Mouse (Mus musculus) liver, postnatal 0 days (tissue): ENCODE results near the gene Ifngr1. TPM values are rescaled to one million over a fixed set of nuclear protein-coding genes. Genes with fewer than 3 reads are reported as not detected.

Experiments
- ATAC-seq: fragments of 200-750 bp; cut with Nextera tagmentation; 2 replicates; pipeline ENCODE4 v1.8.0; 2017; ENCODE audit warnings: mild to moderate bottlenecking, moderate library complexity
- DNase-seq: peaks from one replicate; pipeline ENCODE4 v3.0.0-alpha.2; 2016
- H3K27ac ChIP-seq: fragments of 300-500 bp; sonication (generic); 2 replicates; pipeline ENCODE4 v1.5.1; 2014; ENCODE audit warnings: antibody characterized with exemption, moderate library complexity, mild to moderate bottlenecking, low read depth
- H3K27me3 ChIP-seq: fragments of 300-500 bp; sonication (generic); 2 replicates; pipeline ENCODE4 v1.6.1; 2014; ENCODE audit warnings: low read length, control low read depth, mixed read lengths; ENCODE audit not compliant: insufficient read depth
- H3K36me3 ChIP-seq: fragments of 300-500 bp; sonication (generic); replicated peaks from 2 replicates; pipeline ENCODE4 v1.6.1; 2014; ENCODE audit warnings: mild to moderate bottlenecking, control low read depth, low read length, moderate library complexity, mixed read lengths; ENCODE audit not compliant: insufficient read depth
- H3K4me1 ChIP-seq: fragments of 300-500 bp; sonication (generic); 2 replicates; pipeline ENCODE4 v1.6.1; 2014; ENCODE audit warnings: antibody characterized with exemption, mild to moderate bottlenecking, control low read depth; ENCODE audit not compliant: insufficient read depth
- H3K4me2 ChIP-seq: fragments of 300-500 bp; sonication (generic); 2 replicates; pipeline ENCODE4 v1.6.1; 2014; ENCODE audit warnings: low read depth, mild to moderate bottlenecking, low read length, moderate library complexity, mixed read lengths
- H3K4me3 ChIP-seq: fragments of 300-500 bp; sonication (generic); 2 replicates; pipeline ENCODE4 v1.5.1; 2014; ENCODE audit warnings: low read depth, low read length
- H3K9ac ChIP-seq: fragments of 300-500 bp; sonication (generic); replicated peaks from 2 replicates; pipeline ENCODE4 v1.6.1; 2014; ENCODE audit warnings: mild to moderate bottlenecking, moderate library complexity
- H3K9me3 ChIP-seq: fragments of 300-500 bp; sonication (generic); 2 replicates; pipeline ENCODE4 v1.6.1; 2016; ENCODE audit warnings: mild to moderate bottlenecking, control low read depth, low read length, mixed read lengths
- CTCF ChIP-seq: sonication (generic); IDR thresholded peaks from 2 replicates; pipeline ENCODE4 v1.5.1; 2016; ENCODE audit warnings: antibody characterized with exemption, low read depth
- EP300 ChIP-seq: IDR thresholded peaks from 2 replicates; pipeline ENCODE4 v1.6.1; 2016; ENCODE audit warnings: antibody characterized with exemption, low read depth, mild to moderate bottlenecking
- WGBS: fragments of 180-500 bp; shearing (Covaris S2); extraction: QIAGEN DNeasy Blood & Tissue Kit; methylation state at CpG from one replicate; pipeline ENCODE4 v1.1.7; 2014; ENCODE audit not compliant: insufficient replicate concordance; 5-methylcytosine and 5-hydroxymethylcytosine counted together
- polyA plus RNA-seq: library from polyadenylated mRNA; unstranded; fragments of >200 nt; fragmentation: Nextera tagmentation; extraction: Ambion mirVana; gene quantifications from 2 replicates; pipeline ENCODE4 v1.2.1, GENCODE M21; 2015

Ifngr1 gene
- polyA plus RNA-seq, 1 experiment from 2014 or later, result 68.9 TPM

DNA sequence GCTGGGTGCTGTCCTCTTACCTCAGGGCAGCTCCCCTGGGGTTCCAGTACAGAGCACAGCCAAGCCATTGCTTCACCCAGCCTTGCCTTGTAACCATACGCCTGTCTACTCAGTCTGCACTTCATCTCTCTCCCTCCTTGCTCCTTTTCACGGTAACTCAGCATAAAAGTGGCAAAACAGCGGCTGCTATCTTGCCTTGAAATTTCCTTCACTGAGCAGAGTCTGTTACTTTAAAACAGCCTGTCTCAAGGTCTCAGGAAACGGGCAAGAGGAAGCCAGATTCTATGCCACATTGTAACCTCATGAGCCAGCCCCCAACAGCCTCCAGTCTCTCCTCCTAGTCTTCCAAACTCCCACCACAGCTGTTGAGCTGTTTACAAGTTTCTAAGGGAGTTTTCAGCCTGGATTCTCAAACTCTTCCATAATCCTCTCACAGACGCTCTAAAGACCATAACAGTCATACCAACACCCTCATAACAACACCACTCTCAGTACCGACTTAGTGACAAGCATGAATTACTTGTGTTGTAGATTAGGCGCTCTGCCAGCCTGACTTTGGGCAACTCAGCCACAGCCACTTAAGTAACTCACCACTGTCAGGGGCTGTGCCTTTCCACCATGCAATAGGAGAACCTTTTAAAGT is 21.5 kb downstream of the Ifngr1 start:
- no peak for TF ChIP-seq CTCF
- TF ChIP-seq EP300, result no peak
- H3K4me3 ChIP-seq, result no peak overlapping the region
- ATAC-seq (peak; percentile 19; the same call in 1 of the 2 replicates), DNase-seq (no peak)
- H3K27ac ChIP-seq, result peak overlapping the region; percentile 70
- H3K36me3 ChIP-seq, result peaks cover 17% of the 10 kb centered on the region; the same call in 1 of the 2 replicates
- H3K27me3 ChIP-seq, result no peaks in the 10 kb centered on the region
- WGBS, result 37% methylated on average over 7 of the region's 7 CpGs
- H3K4me1 ChIP-seq, result peaks cover 7% of the 10 kb centered on the region
- no peak overlapping the region for H3K9ac ChIP-seq
- no peaks in the 10 kb centered on the region for H3K9me3 ChIP-seq
- 0 out of 2 replicates have a peak overlapping the region, but pooled peaks have one; percentile 23 for H3K4me2 ChIP-seq

DNA sequence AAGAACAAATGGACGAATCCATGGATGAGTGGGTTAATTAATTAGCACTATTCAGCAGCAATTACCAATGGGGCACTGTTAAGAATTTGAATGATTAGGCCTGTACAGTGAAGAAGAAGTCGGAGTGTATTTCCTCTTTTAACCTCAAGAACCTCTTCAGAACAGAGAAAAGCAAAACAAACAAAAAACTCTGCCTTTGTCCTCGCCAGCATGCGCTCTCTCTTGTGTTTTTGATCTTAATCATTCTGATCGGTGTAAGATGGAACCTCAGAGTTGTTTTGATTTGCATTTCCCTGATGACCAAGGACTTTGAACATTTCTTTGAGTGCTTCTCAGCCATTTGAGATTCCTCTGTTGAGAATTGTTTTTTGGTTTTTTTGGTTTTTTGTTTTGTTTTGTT is 28.0 kb downstream of the Ifngr1 start:
- Histone ChIP-seq H3K4me3 (no peak overlapping the region), H3K27ac (no peak overlapping the region), H3K9me3 (no peaks in the 10 kb centered on the region), H3K9ac (no peak overlapping the region), H3K27me3 (no peaks in the 10 kb centered on the region), H3K36me3 (no peaks in the 10 kb centered on the region), H3K4me2 (no peak overlapping the region), H3K4me1 (no peaks in the 10 kb centered on the region)
- DNase-seq (no peak), ATAC-seq (no peak)
- TF ChIP-seq EP300, result no peak
- no peak for TF ChIP-seq CTCF
- 57% methylated on average over 5 of the region's 5 CpGs for WGBS

DNA sequence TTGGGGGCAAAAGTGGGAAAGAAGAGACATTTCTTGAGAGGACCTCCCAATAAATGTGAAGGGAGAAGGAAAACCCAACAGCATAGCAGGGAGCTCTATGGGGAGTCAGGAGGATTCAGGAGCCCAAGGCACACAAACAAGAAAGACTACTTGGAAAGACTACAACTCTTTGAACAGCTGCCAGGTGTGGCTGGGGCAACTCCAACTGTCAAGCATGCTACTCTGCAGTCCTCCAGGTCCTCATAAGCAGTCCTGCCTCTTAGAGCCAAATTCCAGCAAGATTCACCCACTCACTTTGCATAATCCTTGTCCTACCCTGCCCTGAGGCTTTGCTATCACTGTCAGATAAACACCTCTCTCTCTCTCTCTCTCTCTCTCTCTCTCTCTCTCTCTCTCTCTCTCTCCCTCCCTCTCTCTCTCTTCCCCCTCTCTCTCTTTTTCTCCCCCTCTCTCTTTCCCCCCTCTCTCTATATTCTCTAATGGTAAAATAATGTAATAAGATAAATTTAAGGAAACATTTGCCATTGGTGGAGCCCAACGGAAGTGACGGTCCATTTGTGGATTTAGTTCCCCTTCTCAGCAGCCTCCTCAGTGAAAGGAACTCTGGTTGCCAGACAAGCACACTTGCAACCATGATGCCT is 29.8 kb downstream of the Ifngr1 start, which contains the start of gene Il22ra2:
Gene Il22ra2, plus strand, starts transcription at position 591 of the 641 bp plus-strand sequence.
- DNase-seq, result no peak
- 73% methylated on average over 2 of the region's 2 CpGs for whole genome bisulfite sequencing

DNA sequence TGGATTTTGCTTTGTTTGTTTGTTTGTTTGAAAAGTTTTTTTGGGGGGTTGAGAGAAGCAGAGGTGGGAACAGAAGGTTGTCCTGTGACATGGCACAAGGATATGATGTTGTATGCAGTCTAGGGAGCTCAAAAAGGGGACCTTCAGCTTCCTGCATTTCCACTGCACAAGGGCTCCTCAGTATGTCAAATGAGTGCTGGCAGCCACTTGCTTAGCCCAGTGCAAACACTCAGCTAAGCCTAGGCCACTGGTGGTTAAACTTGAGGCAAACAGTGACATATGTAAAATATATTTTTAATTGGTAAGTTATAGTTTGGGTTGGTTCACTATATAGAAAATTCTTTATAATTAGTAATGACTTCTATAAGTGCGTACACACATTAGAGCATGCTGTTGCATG is 32.9 kb downstream of the Ifngr1 start:
- TF ChIP-seq EP300 (no peak), CTCF (no peak)
- no peak for DNase-seq
- WGBS, result 82% methylated on average over 1 of the region's 1 CpGs

More for the DNA sequence above, 29.8 kb downstream of the Ifngr1 start, which contains the start of gene Il22ra2:
- TF ChIP-seq CTCF (no peak), EP300 (no peak)
- H3K4me2 ChIP-seq, result no peak within 1 kb of the TSS
- H3K27me3 ChIP-seq, result no peaks in the 10 kb centered on the region
- ATAC-seq, result no peak
- H3K4me1 ChIP-seq, result no peaks in the 10 kb centered on the region
- no peaks in the 10 kb centered on the region for H3K36me3 ChIP-seq
- H3K9me3 ChIP-seq, result no peaks in the 10 kb centered on the region
- H3K4me3 ChIP-seq, result no peak within 1 kb of the TSS
- no peak within 1 kb of the TSS for H3K27ac ChIP-seq
- H3K9ac ChIP-seq, result no peak within 1 kb of the TSS

DNA sequence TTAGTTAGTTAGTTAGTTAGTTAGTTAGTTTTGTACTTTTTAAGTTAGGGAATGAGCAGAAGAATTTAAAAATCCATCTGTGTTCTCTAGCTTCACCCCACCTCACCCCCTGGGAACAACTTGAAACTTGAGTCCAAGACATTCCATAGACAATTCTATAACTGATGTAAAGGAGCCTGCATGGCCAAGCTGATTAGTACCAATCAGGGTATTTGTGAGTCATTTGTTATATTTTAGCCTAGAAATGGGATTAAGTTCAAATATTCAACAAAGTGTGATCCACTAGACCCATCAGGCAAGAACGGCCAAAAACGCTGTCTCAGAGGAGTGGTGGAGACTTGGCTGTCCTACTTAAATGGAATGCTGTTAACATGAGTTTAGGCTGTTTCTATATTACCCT is 35.6 kb downstream of the Ifngr1 start:
- no peak overlapping the region for H3K9ac ChIP-seq
- DNase-seq, result no peak
- whole genome bisulfite sequencing, result 82% methylated on average over 2 of the region's 2 CpGs
- H3K27ac ChIP-seq, result no peak overlapping the region
- ATAC-seq, result no peak
- H3K4me3 ChIP-seq, result no peak overlapping the region
- H3K9me3 ChIP-seq, result no peaks in the 10 kb centered on the region
- TF ChIP-seq EP300, result no peak
- TF ChIP-seq CTCF, result no peak
- H3K27me3 ChIP-seq, result no peaks in the 10 kb centered on the region
- H3K4me1 ChIP-seq, result peaks cover 5% of the 10 kb centered on the region; the same call in 1 of the 2 replicates
- H3K4me2 ChIP-seq, result no peak overlapping the region
- H3K36me3 ChIP-seq, result no peaks in the 10 kb centered on the region

More for the DNA sequence above, 32.9 kb downstream of the Ifngr1 start:
- no peaks in the 10 kb centered on the region for H3K36me3 ChIP-seq
- no peak overlapping the region for H3K4me3 ChIP-seq
- no peak for ATAC-seq
- no peaks in the 10 kb centered on the region for H3K9me3 ChIP-seq
- no peak overlapping the region for H3K9ac ChIP-seq
- peaks cover 5% of the 10 kb centered on the region; the same call in 1 of the 2 replicates for H3K4me1 ChIP-seq
- no peak overlapping the region for H3K4me2 ChIP-seq
- H3K27me3 ChIP-seq, result no peaks in the 10 kb centered on the region
- H3K27ac ChIP-seq, result no peak overlapping the region

DNA sequence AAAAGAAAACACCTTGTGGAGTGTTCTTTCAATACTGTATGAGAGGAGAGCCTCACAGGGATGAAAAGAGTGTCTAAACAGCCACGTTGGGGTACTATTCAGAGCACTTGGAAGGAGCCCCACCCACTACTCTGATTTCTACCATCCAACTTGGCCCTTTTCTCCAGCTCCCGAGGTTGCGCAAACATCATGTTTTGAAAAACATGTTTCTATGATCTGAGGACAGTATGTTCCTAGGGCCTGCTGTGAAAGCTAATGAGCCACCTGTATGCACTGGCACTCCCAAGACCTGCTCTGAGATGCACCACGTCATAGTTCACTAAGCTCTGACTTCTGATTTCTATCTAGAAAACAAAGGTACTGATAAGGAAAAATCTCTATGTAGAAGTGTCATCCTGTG is 36.0 kb downstream of the Ifngr1 start:
- Histone ChIP-seq H3K27me3 (no peaks in the 10 kb centered on the region), H3K9ac (no peak overlapping the region), H3K36me3 (no peaks in the 10 kb centered on the region), H3K4me1 (peaks cover 5% of the 10 kb centered on the region; the same call in 1 of the 2 replicates), H3K4me2 (no peak overlapping the region), H3K9me3 (no peaks in the 10 kb centered on the region), H3K4me3 (no peak overlapping the region), H3K27ac (no peak overlapping the region)
- WGBS, result 77% methylated on average over 4 of the region's 4 CpGs
- ATAC-seq (0 out of 2 replicates have a peak, but pooled peaks have one; percentile 27), DNase-seq (no peak)
- TF ChIP-seq CTCF, result no peak
- TF ChIP-seq EP300, result no peak
